Mouse (Mus musculus): Measurements from ENCODE around the gene Ccdc167. TPM values are rescaled to one million over a fixed set of nuclear protein-coding genes. Genes with fewer than 3 reads are reported as not detected.

Gene Ccdc167
- polyA plus RNA-seq, 1 experiment from 2014 or later: 13.6 TPM

Other genes with a start within 250 kb of the Ccdc167 start
- 15.6 and 16.6 TPM in 2 replicates for gene Pim1, start 226.3 kb downstream of the Ccdc167 start, polyA plus RNA-seq (2015; fragmentation: Nextera tagmentation; extraction: Ambion mirVana)
- not detected in 2 replicates for gene Gm17657, start 167.4 kb downstream of the Ccdc167 start, polyA plus RNA-seq (2015; fragmentation: Nextera tagmentation; extraction: Ambion mirVana)
- gene Tbc1d22b, start 167.3 kb downstream of the Ccdc167 start, polyA plus RNA-seq (2015; fragmentation: Nextera tagmentation; extraction: Ambion mirVana): 12.6 and 14.9 TPM in 2 replicates
- 0.85 and 1.1 TPM in 2 replicates for gene Tmem217, start 164.7 kb downstream of the Ccdc167 start, polyA plus RNA-seq (2015; fragmentation: Nextera tagmentation; extraction: Ambion mirVana)
- gene Rnf8, start 102.3 kb downstream of the Ccdc167 start, polyA plus RNA-seq (2015; fragmentation: Nextera tagmentation; extraction: Ambion mirVana): 61.6 and 67.9 TPM in 2 replicates
- 2.4 and 3.3 TPM in 2 replicates for gene Gm28043, start 102.2 kb downstream of the Ccdc167 start, polyA plus RNA-seq (2015; fragmentation: Nextera tagmentation; extraction: Ambion mirVana)
- gene Cmtr1, start 56.4 kb downstream of the Ccdc167 start, polyA plus RNA-seq (2015; fragmentation: Nextera tagmentation; extraction: Ambion mirVana): 128 and 138 TPM in 2 replicates